Mouse (Mus musculus): ENCODE results near the gene Ccdc13. TPM values are rescaled to one million over a fixed set of nuclear protein-coding genes. Genes with fewer than 3 reads are reported as not detected.

The Ccdc13 gene
- polyA plus RNA-seq, 1 experiment from 2014 or later, result 0.39 TPM

DNA sequence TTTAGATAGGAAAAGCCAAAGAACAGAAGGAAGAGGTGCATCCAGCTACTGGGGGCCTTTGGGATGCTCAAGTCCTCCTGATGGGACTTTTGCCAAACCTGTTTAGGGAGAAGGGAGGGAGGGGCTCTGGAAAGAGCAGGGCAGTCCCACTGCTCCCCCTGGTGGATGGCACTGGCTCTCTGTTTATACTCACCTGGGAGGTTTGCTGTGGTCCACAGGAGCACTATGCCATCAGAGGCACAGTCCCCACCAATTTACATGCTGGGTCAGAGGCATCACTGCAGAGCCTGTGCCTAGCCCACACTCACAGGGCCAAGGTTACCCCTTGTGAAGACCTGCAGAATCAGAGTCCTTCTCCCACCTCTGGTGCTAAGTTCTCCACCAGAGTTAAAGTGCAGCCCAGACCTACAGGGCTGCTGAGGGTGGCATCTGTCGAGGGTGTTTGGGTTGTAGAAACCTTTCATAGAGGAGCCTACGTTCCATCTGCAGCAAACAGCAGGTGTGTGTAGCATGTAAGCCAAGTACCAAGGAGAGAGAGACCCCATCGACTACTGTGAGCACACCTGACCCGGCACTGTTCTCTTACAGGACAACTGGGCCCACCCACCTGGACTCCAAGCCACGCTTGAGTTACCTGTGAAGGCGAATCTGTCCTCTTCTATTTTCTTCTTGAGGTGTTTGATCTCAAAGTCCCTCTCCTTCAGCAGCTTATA lies 8.9 kb downstream of the Ccdc13 start:
- Histone ChIP-seq H3K36me3 (ENCODE audit: insufficient read depth) (no peaks in the 10 kb centered on the region), H3K27ac (ENCODE audit: low read depth) (no peak overlapping the region), H3K9ac (no peak overlapping the region), H3K4me3 (ENCODE audit: low read depth, low read length) (no peak overlapping the region), H3K4me2 (no peak overlapping the region), H3K9me3 (ENCODE audit: low read depth, low read length) (no peaks in the 10 kb centered on the region; the same call in 1 of the 2 replicates), H3K4me1 (ENCODE audit: insufficient read depth) (no peaks in the 10 kb centered on the region), H3K27me3 (ENCODE audit: insufficient read depth, low read length) (no peaks in the 10 kb centered on the region)
- peak; percentile 6; the same call in 1 of the 2 replicates for ATAC-seq (ENCODE audit: insufficient read depth)
- WGBS, result 70% methylated on average over 6 of the region's 6 CpGs
- peak; percentile 48 for DNase-seq
- peak; percentile 62 for TF ChIP-seq CTCF (IDR thresholded peaks at IDR 0.05; ENCODE audit: low read depth)

DNA sequence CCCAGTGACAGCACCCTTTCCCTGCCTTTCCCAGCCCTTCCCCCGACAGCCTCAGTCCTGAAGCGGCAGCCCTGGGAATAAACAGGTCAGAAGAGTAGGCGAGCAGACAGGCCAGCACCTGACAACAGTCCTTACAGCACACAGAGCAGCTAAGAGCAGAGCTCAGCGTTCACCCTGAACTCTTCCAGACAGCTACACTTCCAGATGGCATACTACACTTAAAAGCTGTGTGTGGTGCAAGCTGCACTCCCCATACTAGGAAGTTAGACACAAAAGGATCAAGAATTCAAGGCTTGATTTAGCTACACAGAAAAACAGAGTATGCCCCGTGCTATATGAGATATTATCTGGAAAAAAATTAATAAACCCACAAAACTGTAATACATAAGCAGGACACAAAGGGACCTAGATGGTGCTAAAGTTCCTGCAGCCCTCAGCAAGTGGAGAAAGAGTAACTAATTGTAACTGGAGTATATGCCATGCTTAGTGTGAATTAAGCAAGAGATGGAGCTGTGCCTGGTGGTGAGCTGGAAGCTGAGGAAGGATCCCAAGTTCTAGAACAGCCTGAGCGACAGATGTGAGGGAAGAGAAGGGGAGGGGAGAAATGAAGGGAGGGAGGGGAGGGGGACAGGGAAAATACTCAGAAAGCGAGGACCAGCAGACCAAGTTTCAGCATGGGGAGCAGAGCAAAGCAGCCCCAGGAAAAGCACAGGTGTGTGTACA lies 9.8 kb downstream of the Ccdc13 start:
- Histone ChIP-seq H3K9ac (no peak overlapping the region), H3K9me3 (ENCODE audit: low read depth, low read length) (no peaks in the 10 kb centered on the region), H3K4me2 (no peak overlapping the region), H3K4me3 (ENCODE audit: low read depth, low read length) (no peak overlapping the region), H3K4me1 (ENCODE audit: insufficient read depth) (no peaks in the 10 kb centered on the region), H3K27ac (ENCODE audit: low read depth) (no peak overlapping the region), H3K27me3 (ENCODE audit: insufficient read depth, low read length) (no peaks in the 10 kb centered on the region), H3K36me3 (ENCODE audit: insufficient read depth) (no peaks in the 10 kb centered on the region)
- WGBS, result 45% methylated on average over 7 of the region's 7 CpGs
- no peak for ATAC-seq (ENCODE audit: insufficient read depth)
- TF ChIP-seq CTCF (IDR thresholded peaks at IDR 0.05; ENCODE audit: low read depth), result no peak
- DNase-seq, result no peak

DNA sequence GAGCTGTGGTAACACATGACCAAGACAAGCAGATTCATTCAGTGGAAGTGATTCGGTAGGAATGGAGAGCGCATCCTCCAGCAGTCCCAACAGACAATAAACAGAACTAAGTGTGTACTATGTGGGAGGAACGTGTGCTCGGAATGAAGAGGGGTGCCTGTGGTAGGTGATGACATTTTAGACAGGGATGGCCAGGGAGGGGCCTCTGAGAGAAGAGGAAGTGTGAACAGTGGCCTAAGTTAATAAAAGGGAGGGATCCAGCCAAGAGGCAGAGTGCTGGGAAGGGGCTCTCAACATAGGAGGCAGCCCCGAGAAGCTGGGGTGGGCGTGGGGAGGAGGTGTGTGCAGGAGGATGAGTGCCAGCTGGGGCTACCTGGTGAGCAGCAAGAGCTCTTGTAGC lies 10.9 kb downstream of the Ccdc13 start:
- ATAC-seq (ENCODE audit: insufficient read depth) (no peak), DNase-seq (no peak)
- Histone ChIP-seq H3K4me3 (ENCODE audit: low read depth, low read length) (no peak overlapping the region), H3K4me1 (ENCODE audit: insufficient read depth) (no peaks in the 10 kb centered on the region), H3K4me2 (no peak overlapping the region), H3K27me3 (ENCODE audit: insufficient read depth, low read length) (no peaks in the 10 kb centered on the region), H3K27ac (ENCODE audit: low read depth) (no peak overlapping the region), H3K36me3 (ENCODE audit: insufficient read depth) (no peaks in the 10 kb centered on the region), H3K9ac (no peak overlapping the region), H3K9me3 (ENCODE audit: low read depth, low read length) (no peaks in the 10 kb centered on the region)
- WGBS, result 52% methylated on average over 6 of the region's 6 CpGs
- no peak for TF ChIP-seq CTCF (IDR thresholded peaks at IDR 0.05; ENCODE audit: low read depth)

DNA sequence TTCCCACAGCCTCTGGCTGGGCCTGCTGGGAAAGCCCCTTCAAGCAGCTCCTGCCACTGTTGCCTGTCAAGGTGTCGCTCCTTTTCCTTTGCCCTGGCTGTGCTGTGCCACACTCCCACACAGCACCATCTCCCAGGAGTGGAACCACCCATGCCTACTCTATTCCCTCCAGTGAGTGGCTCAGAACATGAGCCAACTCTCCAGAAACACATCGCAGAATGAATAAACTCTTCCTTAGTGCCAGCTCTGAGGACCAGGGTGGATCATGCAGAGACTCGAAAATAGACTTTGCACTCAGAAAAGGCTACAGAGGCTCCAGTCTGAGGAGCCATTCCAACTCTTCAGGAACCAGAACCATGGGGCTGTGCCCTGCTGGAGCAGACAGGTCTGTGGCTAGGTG lies 12.9 kb downstream of the Ccdc13 start:
- DNase-seq (no peak), ATAC-seq (ENCODE audit: insufficient read depth) (no peak)
- no peak overlapping the region for H3K9ac ChIP-seq
- H3K36me3 ChIP-seq (ENCODE audit: insufficient read depth), result no peaks in the 10 kb centered on the region
- no peak overlapping the region for H3K4me3 ChIP-seq (ENCODE audit: low read depth, low read length)
- WGBS, result 79% methylated on average over 3 of the region's 3 CpGs
- TF ChIP-seq CTCF (IDR thresholded peaks at IDR 0.05; ENCODE audit: low read depth), result no peak
- H3K4me1 ChIP-seq (ENCODE audit: insufficient read depth), result no peaks in the 10 kb centered on the region
- no peak overlapping the region for H3K27ac ChIP-seq (ENCODE audit: low read depth)
- H3K4me2 ChIP-seq, result no peak overlapping the region
- H3K9me3 ChIP-seq (ENCODE audit: low read depth, low read length), result no peaks in the 10 kb centered on the region
- H3K27me3 ChIP-seq (ENCODE audit: insufficient read depth, low read length), result no peaks in the 10 kb centered on the region

DNA sequence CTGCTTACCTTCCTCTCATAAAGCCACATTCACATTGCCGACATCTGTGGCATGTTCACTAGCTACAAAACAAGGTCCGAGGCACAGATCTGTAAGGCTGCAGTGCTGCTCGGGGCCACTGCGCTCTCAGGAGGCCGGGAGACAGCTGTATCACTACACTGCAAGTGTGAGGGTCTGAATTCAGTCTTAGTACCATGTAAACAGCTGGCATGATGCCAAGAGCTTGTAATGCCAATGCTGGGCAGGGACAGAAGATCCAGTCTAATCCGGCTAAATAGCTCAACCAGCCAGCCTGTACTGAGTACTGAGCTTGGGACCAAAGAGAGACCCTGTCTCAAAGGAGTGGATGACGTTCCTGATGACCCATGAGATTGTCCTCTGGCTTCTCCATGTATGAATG lies 15.3 kb downstream of the Ccdc13 start:
- DNase-seq (no peak), ATAC-seq (ENCODE audit: insufficient read depth) (no peak)
- Histone ChIP-seq H3K4me1 (ENCODE audit: insufficient read depth) (no peaks in the 10 kb centered on the region), H3K27me3 (ENCODE audit: insufficient read depth, low read length) (no peaks in the 10 kb centered on the region), H3K4me2 (no peak overlapping the region), H3K4me3 (ENCODE audit: low read depth, low read length) (no peak overlapping the region), H3K9ac (no peak overlapping the region), H3K9me3 (ENCODE audit: low read depth, low read length) (no peaks in the 10 kb centered on the region), H3K36me3 (ENCODE audit: insufficient read depth) (no peaks in the 10 kb centered on the region), H3K27ac (ENCODE audit: low read depth) (no peak overlapping the region)
- WGBS, result 81% methylated on average over 7 of the region's 7 CpGs
- TF ChIP-seq CTCF (IDR thresholded peaks at IDR 0.05; ENCODE audit: low read depth), result no peak

DNA sequence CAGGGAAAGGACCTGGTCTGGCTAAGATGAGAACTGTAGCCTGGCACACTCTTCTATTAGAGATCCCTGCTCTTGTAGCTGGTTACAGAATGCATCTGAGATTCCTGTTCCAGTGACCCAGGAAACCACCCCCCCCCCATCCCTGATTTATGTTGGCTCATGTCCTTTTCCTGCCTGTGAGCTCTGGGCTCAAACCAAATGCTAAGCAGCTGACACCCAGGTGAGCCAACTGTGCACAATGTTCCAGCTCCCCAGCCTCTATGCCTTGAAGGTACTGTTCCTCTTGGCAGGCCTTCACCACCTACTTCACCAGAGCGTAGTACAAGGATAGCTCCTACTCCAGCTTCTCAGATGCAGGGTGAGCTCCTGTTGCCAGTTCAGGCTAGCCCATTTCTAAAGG lies 16.2 kb downstream of the Ccdc13 start:
- TF ChIP-seq CTCF (IDR thresholded peaks at IDR 0.05; ENCODE audit: low read depth), result no peak
- no peaks in the 10 kb centered on the region for H3K27me3 ChIP-seq (ENCODE audit: insufficient read depth, low read length)
- H3K4me3 ChIP-seq (ENCODE audit: low read depth, low read length), result no peak overlapping the region
- 0 out of 2 replicates have a peak overlapping the region, but pooled peaks have one; percentile 30 for H3K27ac ChIP-seq (ENCODE audit: low read depth)
- DNase-seq (no peak), ATAC-seq (ENCODE audit: insufficient read depth) (no peak)
- no peaks in the 10 kb centered on the region for H3K4me1 ChIP-seq (ENCODE audit: insufficient read depth)
- no peaks in the 10 kb centered on the region for H3K36me3 ChIP-seq (ENCODE audit: insufficient read depth)
- H3K9ac ChIP-seq, result no peak overlapping the region
- no peak overlapping the region for H3K4me2 ChIP-seq
- H3K9me3 ChIP-seq (ENCODE audit: low read depth, low read length), result no peaks in the 10 kb centered on the region
- 81% methylated on average over 1 of the region's 1 CpGs for WGBS

DNA sequence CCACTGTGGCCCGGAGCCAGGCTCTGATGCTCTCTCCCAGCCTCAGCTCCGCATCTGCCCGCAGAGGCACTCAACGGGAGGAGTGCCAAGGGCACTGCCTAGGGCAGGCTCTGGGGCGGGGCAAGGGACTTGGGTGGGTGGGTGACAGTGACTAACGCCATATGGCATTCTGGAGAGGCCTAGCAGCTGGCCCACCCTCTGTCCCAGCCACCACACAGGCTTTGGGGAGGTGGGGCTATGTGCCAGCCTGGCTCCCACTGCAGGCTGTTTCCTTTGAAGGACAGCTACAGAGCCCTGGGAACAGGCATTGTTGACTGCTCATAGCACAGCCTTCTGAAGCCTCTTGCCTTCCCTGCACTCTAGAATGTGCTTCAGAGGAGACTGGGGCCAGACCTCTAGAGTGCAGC lies 16.7 kb downstream of the Ccdc13 start:
- ATAC-seq (ENCODE audit: insufficient read depth), result peak; percentile 81
- Histone ChIP-seq H3K9me3 (ENCODE audit: low read depth, low read length) (no peaks in the 10 kb centered on the region), H3K4me1 (ENCODE audit: insufficient read depth) (no peaks in the 10 kb centered on the region), H3K36me3 (ENCODE audit: insufficient read depth) (no peaks in the 10 kb centered on the region), H3K9ac (no peak overlapping the region), H3K4me3 (ENCODE audit: low read depth, low read length) (no peak overlapping the region), H3K4me2 (no peak overlapping the region), H3K27ac (ENCODE audit: low read depth) (0 out of 2 replicates have a peak overlapping the region, but pooled peaks have one; percentile 30), H3K27me3 (ENCODE audit: insufficient read depth, low read length) (no peaks in the 10 kb centered on the region)
- peak; percentile 60 for DNase-seq
- WGBS, result 45% methylated on average over 6 of the region's 6 CpGs
- no peak for TF ChIP-seq CTCF (IDR thresholded peaks at IDR 0.05; ENCODE audit: low read depth)

Measured in lung, embryonic 14.5 days (tissue).